Mouse (Mus musculus): Measurements from ENCODE around the gene Tsfm. TPM values are rescaled to one million over a fixed set of nuclear protein-coding genes. Genes with fewer than 3 reads are reported as not detected.
A peak's percentile ranks its signal among the peaks of the same experiment; 100 is the strongest.
"Not testable (repeated sequence)": the region's sequence is repeated elsewhere in the genome, so short reads cannot be mapped to it uniquely, and the experiment has no call there.

Gene Tsfm
- total and polyA plus RNA-seq, 2 experiments from 2014 or later = 82.5 to 94.6 TPM

DNA sequence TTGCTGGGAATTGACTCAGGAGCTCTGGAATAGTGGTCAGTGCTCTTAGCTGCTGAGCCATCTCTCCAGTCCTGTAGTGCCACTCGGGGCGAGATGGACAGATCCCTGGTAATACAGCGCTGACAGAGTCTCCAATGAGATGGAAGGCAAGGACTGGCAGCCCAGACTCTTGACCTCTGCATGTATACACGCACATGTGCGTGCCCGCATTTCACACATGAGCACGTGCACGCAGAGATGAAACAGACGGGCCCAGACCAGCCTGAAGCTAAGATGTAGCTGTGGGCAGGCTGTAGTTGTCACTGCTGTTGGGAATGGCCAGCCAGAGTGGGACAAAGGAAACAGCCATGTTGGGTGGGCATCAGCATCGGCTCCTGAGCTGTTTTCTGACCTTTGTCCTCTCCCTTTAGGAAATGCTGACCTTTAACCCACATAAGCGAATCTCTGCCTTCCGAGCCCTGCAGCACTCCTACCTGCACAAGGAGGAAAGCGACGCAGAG is 35.9 kb upstream of the Tsfm start:
- no peak overlapping the region for H3K4me3 ChIP-seq (ENCODE audit: low read depth, low read length)
- DNase-seq (ENCODE audit: low spot score) = no peak
- no peak overlapping the region for H3K9ac ChIP-seq (replicated peaks; ENCODE audit: low read depth, low read length)
- no peak overlapping the region for H3K27ac ChIP-seq (ENCODE audit: low read depth)
- no peak for ATAC-seq (ENCODE audit: insufficient read depth, low read depth)
- H3K27me3 ChIP-seq (ENCODE audit: control insufficient read depth, insufficient read depth, low read length) = no peaks in the 10 kb centered on the region
- TF ChIP-seq CTCF (IDR thresholded peaks at IDR 0.05; ENCODE audit: low read depth) = no peak
- TF ChIP-seq EP300 (IDR thresholded peaks at IDR 0.05; ENCODE audit: low read depth) = no peak
- H3K4me2 ChIP-seq (ENCODE audit: low read depth, low read length) = no peak overlapping the region
- peaks cover 22% of the 10 kb centered on the region for H3K4me1 ChIP-seq (ENCODE audit: control insufficient read depth, insufficient read depth)
- peaks cover 39% of the 10 kb centered on the region for H3K36me3 ChIP-seq (replicated peaks; ENCODE audit: control insufficient read depth, insufficient read depth, low read length)
- WGBS = 90% methylated on average over 14 of the region's 14 CpGs
- H3K9me3 ChIP-seq (replicated peaks; ENCODE audit: control insufficient read depth, low read length) = no peaks in the 10 kb centered on the region

DNA sequence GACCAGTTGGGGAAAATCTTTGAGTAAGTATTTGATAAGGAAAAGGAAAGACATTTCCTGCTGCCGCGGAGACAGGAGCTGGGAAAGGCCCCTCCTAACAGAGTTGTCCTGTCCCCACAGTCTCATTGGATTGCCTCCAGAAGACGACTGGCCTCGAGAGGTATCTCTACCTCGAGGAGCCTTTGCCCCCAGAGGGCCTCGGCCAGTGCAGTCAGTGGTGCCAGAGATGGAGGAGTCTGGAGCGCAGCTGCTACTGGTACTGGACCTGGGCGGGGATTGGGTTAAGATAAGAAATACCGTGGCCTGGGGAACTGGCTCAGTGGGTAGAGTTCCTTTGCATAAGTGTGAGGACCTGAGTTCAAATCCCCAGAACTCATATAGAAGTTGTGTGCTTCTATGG is 35.3 kb upstream of the Tsfm start:
- Histone ChIP-seq H3K36me3 (replicated peaks; ENCODE audit: control insufficient read depth, insufficient read depth, low read length) (peaks cover 39% of the 10 kb centered on the region), H3K27me3 (ENCODE audit: control insufficient read depth, insufficient read depth, low read length) (no peaks in the 10 kb centered on the region; the same call in 1 of the 2 replicates), H3K9ac (replicated peaks; ENCODE audit: low read depth, low read length) (no peak overlapping the region), H3K27ac (ENCODE audit: low read depth) (no peak overlapping the region), H3K4me1 (ENCODE audit: control insufficient read depth, insufficient read depth) (peaks cover 19% of the 10 kb centered on the region), H3K4me3 (ENCODE audit: low read depth, low read length) (no peak overlapping the region), H3K4me2 (ENCODE audit: low read depth, low read length) (no peak overlapping the region), H3K9me3 (replicated peaks; ENCODE audit: control insufficient read depth, low read length) (no peaks in the 10 kb centered on the region)
- TF ChIP-seq EP300 (IDR thresholded peaks at IDR 0.05; ENCODE audit: low read depth) (no peak), CTCF (IDR thresholded peaks at IDR 0.05; ENCODE audit: low read depth) (no peak)
- no peak for ATAC-seq (ENCODE audit: insufficient read depth, low read depth)
- whole genome bisulfite sequencing = 43% methylated on average over 9 of the region's 9 CpGs
- DNase-seq (ENCODE audit: low spot score) = no peak

DNA sequence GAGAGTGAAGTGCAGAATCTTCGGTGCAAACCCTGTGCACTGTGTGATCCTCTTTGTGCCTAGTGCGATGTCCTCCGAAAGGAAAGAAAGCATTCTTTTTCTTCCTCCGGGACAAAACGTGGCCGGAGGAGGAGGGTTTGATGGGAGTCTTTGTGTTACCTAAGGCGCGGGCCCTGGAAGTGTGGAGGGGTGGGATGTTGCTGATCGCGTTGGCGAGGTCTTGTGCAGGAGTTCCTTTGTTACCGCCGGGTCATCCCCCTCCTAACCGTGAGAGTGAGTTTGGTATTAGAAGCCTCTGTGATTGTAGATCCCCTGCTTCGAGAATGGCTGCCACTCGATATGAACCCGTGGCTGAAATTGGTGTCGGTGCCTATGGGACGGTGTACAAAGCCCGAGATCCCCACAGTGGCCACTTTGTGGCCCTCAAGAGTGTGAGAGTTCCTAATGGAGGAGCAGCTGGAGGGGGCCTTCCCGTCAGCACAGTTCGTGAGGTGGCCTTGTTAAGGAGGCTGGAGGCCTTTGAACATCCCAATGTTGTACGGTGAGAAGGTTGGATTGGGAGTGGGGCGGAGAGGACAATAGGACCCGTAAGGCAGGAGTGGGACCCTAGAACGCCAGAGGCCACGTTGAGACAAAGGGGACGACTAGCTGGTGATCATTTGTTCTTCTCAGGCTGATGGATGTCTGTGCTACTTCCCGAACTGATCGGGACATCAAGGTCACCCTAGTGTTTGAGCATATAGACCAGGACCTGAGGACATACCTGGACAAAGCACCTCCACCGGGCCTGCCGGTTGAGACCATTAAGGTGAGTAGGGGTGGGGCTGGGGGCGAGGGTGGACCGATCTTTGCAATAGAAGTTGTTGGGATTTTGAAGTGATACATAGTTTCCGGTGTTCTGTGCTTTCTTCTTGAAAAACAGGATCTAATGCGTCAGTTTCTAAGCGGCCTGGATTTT is 33.6 kb upstream of the Tsfm start:
- H3K9me3 ChIP-seq (replicated peaks; ENCODE audit: control insufficient read depth, low read length) = no peaks in the 10 kb centered on the region
- WGBS = 11% methylated on average over 37 of the region's 37 CpGs
- peaks cover 39% of the 10 kb centered on the region for H3K36me3 ChIP-seq (replicated peaks; ENCODE audit: control insufficient read depth, insufficient read depth, low read length)
- H3K27ac ChIP-seq (ENCODE audit: low read depth) = peak overlapping the region; percentile 89
- H3K27me3 ChIP-seq (ENCODE audit: control insufficient read depth, insufficient read depth, low read length) = peaks cover 10% of the 10 kb centered on the region
- H3K4me3 ChIP-seq (ENCODE audit: low read depth, low read length) = peak overlapping the region; percentile 81
- H3K9ac ChIP-seq (replicated peaks; ENCODE audit: low read depth, low read length) = peak overlapping the region; percentile 82
- H3K4me1 ChIP-seq (ENCODE audit: control insufficient read depth, insufficient read depth) = peaks cover 11% of the 10 kb centered on the region
- TF ChIP-seq CTCF (IDR thresholded peaks at IDR 0.05; ENCODE audit: low read depth) (no peak), EP300 (IDR thresholded peaks at IDR 0.05; ENCODE audit: low read depth) (peak; percentile 13; the same call in 1 of the 2 replicates)
- H3K4me2 ChIP-seq (ENCODE audit: low read depth, low read length) = peak overlapping the region; percentile 88
- DNase-seq (ENCODE audit: low spot score) = no peak
- peak; percentile 1; the same call in 1 of the 2 replicates for ATAC-seq (ENCODE audit: insufficient read depth, low read depth)

DNA sequence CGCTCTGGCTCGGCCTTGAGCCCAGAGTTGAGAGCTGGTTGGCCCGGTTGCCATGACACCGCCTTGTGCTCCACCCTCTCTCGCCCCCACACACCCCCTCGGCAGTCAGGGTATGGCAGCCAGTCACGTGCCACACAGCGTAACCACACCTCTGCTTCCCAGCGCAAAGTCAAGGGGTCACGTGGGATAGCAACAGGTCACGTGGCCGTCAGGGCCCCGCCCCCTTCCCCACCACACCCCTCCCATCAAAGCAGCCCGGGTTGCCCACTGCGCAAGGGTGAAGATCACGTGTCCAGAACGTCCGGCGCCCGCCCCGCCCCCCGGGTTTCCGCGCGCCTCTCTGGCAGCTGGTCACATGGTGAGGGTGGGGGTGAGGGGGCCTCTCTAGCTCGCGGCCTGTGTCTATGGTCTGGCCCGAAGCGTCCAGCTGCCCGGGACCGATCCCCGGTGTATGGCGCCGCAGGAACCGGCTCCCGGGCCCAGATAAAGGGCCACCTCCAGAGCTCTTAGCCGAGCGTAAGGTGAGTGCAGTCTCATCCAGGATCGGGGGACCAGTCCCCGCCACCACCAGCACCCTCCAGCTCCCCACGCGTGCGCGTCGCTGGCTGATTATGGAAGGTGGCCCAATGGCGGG is 32.7 kb upstream of the Tsfm start, which contains the start of gene Cdk4:
TSS of gene Cdk4 (plus strand) at position 296 of the 634 bp plus-strand sequence.
- TF ChIP-seq CTCF (IDR thresholded peaks at IDR 0.05; ENCODE audit: low read depth) (no peak), EP300 (IDR thresholded peaks at IDR 0.05; ENCODE audit: low read depth) (peak; percentile 78; the same call in 1 of the 2 replicates)
- H3K4me3 ChIP-seq (ENCODE audit: low read depth, low read length) = peak within 1 kb of the TSS; percentile 81
- peak within 1 kb of the TSS; percentile 89 for H3K27ac ChIP-seq (ENCODE audit: low read depth)
- peak; percentile 94 for ATAC-seq (ENCODE audit: insufficient read depth, low read depth)
- peak within 1 kb of the TSS; percentile 88 for H3K4me2 ChIP-seq (ENCODE audit: low read depth, low read length)
- H3K4me1 ChIP-seq (ENCODE audit: control insufficient read depth, insufficient read depth) = peaks cover 7% of the 10 kb centered on the region
- H3K36me3 ChIP-seq (replicated peaks; ENCODE audit: control insufficient read depth, insufficient read depth, low read length) = peaks cover 38% of the 10 kb centered on the region
- peak within 1 kb of the TSS; percentile 82 for H3K9ac ChIP-seq (replicated peaks; ENCODE audit: low read depth, low read length)
- 1% methylated on average over 40 of the region's 46 CpGs for WGBS
- H3K9me3 ChIP-seq (replicated peaks; ENCODE audit: control insufficient read depth, low read length) = no peaks in the 10 kb centered on the region
- peak; percentile 99 for DNase-seq (ENCODE audit: low spot score)
- peaks cover 16% of the 10 kb centered on the region for H3K27me3 ChIP-seq (ENCODE audit: control insufficient read depth, insufficient read depth, low read length)

DNA sequence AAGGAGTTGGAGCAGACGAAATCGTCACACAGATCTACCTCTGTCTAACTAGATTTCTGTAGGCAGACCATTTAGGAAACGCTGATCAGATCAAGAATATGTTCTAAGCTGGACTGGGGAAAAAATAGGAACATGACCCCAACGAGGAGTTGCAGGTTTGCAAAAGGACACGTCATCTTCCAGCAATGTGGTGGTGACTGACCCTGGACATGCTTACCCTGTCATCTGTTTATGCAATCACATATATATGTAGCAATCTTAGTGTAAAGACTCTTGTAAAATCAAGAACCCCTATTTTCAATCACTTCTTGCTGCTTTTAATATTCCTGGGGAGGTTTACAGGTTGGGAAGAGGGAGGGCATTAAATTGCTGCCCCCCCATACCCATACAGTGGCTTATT is 31.9 kb upstream of the Tsfm start:
- peaks cover 7% of the 10 kb centered on the region for H3K4me1 ChIP-seq (ENCODE audit: control insufficient read depth, insufficient read depth)
- TF ChIP-seq CTCF (IDR thresholded peaks at IDR 0.05; ENCODE audit: low read depth) = no peak
- no peak for TF ChIP-seq EP300 (IDR thresholded peaks at IDR 0.05; ENCODE audit: low read depth)
- no peaks in the 10 kb centered on the region for H3K9me3 ChIP-seq (replicated peaks; ENCODE audit: control insufficient read depth, low read length)
- H3K9ac ChIP-seq (replicated peaks; ENCODE audit: low read depth, low read length) = no peak overlapping the region
- H3K4me3 ChIP-seq (ENCODE audit: low read depth, low read length) = no peak overlapping the region
- H3K27ac ChIP-seq (ENCODE audit: low read depth) = no peak overlapping the region
- H3K27me3 ChIP-seq (ENCODE audit: control insufficient read depth, insufficient read depth, low read length) = peaks cover 17% of the 10 kb centered on the region
- 54% methylated on average over 5 of the region's 5 CpGs for WGBS
- no peak for ATAC-seq (ENCODE audit: insufficient read depth, low read depth)
- H3K36me3 ChIP-seq (replicated peaks; ENCODE audit: control insufficient read depth, insufficient read depth, low read length) = peaks cover 29% of the 10 kb centered on the region
- no peak overlapping the region for H3K4me2 ChIP-seq (ENCODE audit: low read depth, low read length)
- no peak for DNase-seq (ENCODE audit: low spot score)

DNA sequence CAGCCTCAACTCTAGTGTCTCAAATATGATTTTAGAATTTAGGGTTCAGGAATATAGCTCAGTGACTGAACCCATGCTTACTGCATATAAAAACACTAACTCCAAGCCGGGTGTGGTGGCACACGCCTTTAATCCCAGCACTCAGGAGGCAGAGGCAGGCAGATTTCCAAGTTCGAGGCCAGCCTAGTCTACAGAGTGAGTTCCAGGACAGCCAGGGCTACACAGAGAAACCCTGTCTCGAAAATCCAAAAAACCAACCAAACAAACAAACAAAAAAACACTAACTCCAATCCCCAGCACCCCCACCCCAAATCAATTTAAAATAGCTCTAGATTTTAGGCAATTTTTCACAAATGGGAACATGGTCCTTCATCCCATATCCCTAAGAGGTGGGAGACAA is 31.5 kb upstream of the Tsfm start:
- peaks cover 17% of the 10 kb centered on the region for H3K27me3 ChIP-seq (ENCODE audit: control insufficient read depth, insufficient read depth, low read length)
- not testable (repeated sequence) for H3K9ac ChIP-seq (replicated peaks; ENCODE audit: low read depth, low read length); H3K4me3 ChIP-seq (ENCODE audit: low read depth, low read length); H3K4me1 ChIP-seq (ENCODE audit: control insufficient read depth, insufficient read depth); H3K27ac ChIP-seq (ENCODE audit: low read depth); H3K4me2 ChIP-seq (ENCODE audit: low read depth, low read length); DNase-seq (ENCODE audit: low spot score); H3K9me3 ChIP-seq (replicated peaks; ENCODE audit: control insufficient read depth, low read length); ATAC-seq (ENCODE audit: insufficient read depth, low read depth)
- H3K36me3 ChIP-seq (replicated peaks; ENCODE audit: control insufficient read depth, insufficient read depth, low read length) = peaks cover 25% of the 10 kb centered on the region
- WGBS = 82% methylated on average over 4 of the region's 4 CpGs
